Mouse (Mus musculus) brain, embryonic 14.5 days (tissue): ENCODE data around the gene Prrt1. TPM values are rescaled to one million over a fixed set of nuclear protein-coding genes. Genes with fewer than 3 reads are reported as not detected.

ENCODE experiments used
- DNase-seq: peaks from one replicate; pipeline ENCODE4 v3.0.0-alpha.2; 2011; ENCODE audit warnings: low read depth
- CTCF ChIP-seq: fragments of 200-500 bp; IDR thresholded peaks from 2 replicates; pipeline ENCODE4 v1.5.1; 2012; ENCODE audit warnings: inconsistent platforms, mild to moderate bottlenecking, moderate library complexity, borderline replicate concordance; ENCODE audit not compliant: insufficient read depth, insufficient read length; ENCODE audit errors: extremely low read depth
- POLR2A ChIP-seq: fragments of 200-500 bp; IDR thresholded peaks from 2 replicates; pipeline ENCODE4 v1.6.1; 2012; ENCODE audit warnings: mild to moderate bottlenecking, inconsistent platforms, borderline replicate concordance; ENCODE audit not compliant: poor library complexity, insufficient read depth, insufficient read length, severe bottlenecking; ENCODE audit errors: extremely low read depth
- polyA plus RNA-seq: library from polyadenylated mRNA; depleted of rRNA; stranded (reverse); fragments of >200 nt; gene quantifications from 2 replicates; pipeline ENCODE4 v1.2.3, GENCODE M21; 2012; rRNA removed

Gene Prrt1
- polyA plus RNA-seq, 1 experiment, result 63.8 TPM

DNA sequence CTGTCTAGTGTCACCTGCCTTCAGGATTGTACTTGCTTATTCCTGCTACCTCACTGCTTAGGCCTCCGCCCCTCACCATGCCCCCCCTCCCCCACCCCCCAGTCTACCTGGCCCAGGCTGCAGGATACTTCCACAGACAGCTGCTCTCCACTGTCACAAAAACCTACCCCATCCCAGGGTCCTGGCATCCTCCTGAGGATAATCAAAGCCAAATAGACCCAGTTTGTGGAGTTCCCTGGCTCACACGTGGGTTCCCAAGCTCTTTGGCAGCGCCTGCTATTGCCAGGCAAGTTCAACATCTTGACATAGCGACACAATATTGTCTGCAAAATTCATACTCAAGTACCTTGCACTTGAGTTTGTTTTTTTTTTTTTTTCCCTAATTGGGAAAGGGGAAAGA lies 51.3 kb downstream of the Prrt1 start:
- no peak for DNase-seq
- TF ChIP-seq POLR2A, result no peak
- no peak for TF ChIP-seq CTCF

DNA sequence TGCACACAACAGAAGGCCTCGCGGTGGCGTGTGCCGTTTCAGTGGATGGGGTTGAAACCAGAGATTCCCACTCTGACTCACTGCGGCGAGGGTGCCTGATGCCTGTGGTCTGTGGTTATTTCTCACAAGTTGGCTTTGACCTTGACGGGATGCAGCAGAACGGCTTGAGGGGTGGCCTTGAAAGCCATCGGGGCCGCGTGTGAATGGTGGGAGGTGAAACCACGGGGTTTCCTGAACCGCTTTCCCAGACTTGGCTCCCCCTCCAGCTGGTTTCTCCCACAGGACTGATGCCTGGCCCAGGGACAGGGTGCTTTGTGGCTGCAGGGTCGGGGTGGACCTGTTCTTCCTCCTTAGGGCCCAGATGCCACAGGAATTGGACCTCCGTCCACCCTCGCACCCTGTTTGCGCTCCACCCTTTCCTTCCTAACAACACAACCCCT lies 51.8 kb downstream of the Prrt1 start:
- TF ChIP-seq CTCF (no peak), POLR2A (no peak)
- DNase-seq, result no peak

DNA sequence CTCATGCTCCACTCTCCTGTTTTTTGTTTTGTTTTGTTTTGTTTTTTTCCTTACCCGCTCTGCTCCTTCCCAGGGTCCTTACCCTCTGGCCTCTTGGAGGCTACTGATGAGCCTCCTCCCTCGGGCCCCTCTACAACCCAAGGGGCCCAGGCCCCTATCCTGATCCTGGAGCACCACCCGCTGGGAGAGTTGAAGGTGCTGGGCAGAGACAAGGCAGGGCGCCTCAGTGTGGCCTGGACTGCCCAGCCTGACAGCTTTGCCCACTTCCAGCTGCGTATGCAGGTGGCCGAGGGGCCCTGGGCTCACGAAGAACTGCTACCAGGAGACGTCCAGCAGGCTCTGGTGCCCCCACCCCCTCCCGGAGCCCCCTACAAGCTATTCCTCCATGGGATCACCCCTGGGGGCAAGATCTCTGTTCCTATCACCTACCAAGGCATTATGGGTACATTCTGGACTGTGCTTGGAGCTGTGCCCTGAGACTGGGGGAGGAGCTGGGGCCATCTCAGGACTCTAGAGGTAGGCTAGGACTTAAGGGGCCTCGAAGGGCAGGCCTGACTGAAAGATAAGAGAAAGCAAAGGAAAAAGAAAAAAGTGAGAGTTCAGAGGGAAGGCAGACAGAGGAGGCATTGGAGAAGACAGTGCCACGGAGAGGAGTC lies 52.7 kb downstream of the Prrt1 start:
- no peak for DNase-seq
- TF ChIP-seq POLR2A (no peak), CTCF (no peak)

Other genes with a start within 250 kb of the Prrt1 start
- 9.9 and 10.4 TPM in 2 replicates for gene BC051142, start 230.7 kb upstream of the Prrt1 start, polyA plus RNA-seq
- gene Btnl4, start 152.2 kb upstream of the Prrt1 start, polyA plus RNA-seq, result not detected in 2 replicates
- gene Btnl6, start 112.2 kb upstream of the Prrt1 start, polyA plus RNA-seq, result not detected in 2 replicates
- gene Notch4, start 65.3 kb upstream of the Prrt1 start, polyA plus RNA-seq, result 13.5 and 15.6 TPM in 2 replicates
- gene Gpsm3, start 39.7 kb upstream of the Prrt1 start, polyA plus RNA-seq, result 2.0 and 3.0 TPM in 2 replicates
- gene Pbx2, start 38.3 kb upstream of the Prrt1 start, polyA plus RNA-seq, result 107 and 115 TPM in 2 replicates
- gene Ager, start 31.7 kb upstream of the Prrt1 start, polyA plus RNA-seq, result 5.1 and 9.0 TPM in 2 replicates
- 189 and 227 TPM in 2 replicates for gene Rnf5, start 25.8 kb upstream of the Prrt1 start, polyA plus RNA-seq
- 251 and 279 TPM in 2 replicates for gene Agpat1, start 25.3 kb upstream of the Prrt1 start, polyA plus RNA-seq
- gene Egfl8, start 13.6 kb upstream of the Prrt1 start, polyA plus RNA-seq, result 9.2 and 10.3 TPM in 2 replicates
- gene Ppt2, start 1.0 kb upstream of the Prrt1 start, polyA plus RNA-seq, result 29.3 and 31.7 TPM in 2 replicates
- gene Fkbpl, start 15.2 kb downstream of the Prrt1 start, polyA plus RNA-seq, result 3.8 and 6.8 TPM in 2 replicates
- 113 and 133 TPM in 2 replicates for gene Atf6b, start 17.6 kb downstream of the Prrt1 start, polyA plus RNA-seq
- 0.33 and 0.70 TPM in 2 replicates for gene Tnxb, start 41.0 kb downstream of the Prrt1 start, polyA plus RNA-seq
- gene C4b, start 114.3 kb downstream of the Prrt1 start, polyA plus RNA-seq, result 0.04 TPM in 2 replicates
- 0.04 TPM in 2 replicates for gene Cyp21a1, start 175.0 kb downstream of the Prrt1 start, polyA plus RNA-seq
- gene Stk19, start 207.4 kb downstream of the Prrt1 start, polyA plus RNA-seq, result 57.1 and 75.0 TPM in 2 replicates
- gene Dxo, start 207.5 kb downstream of the Prrt1 start, polyA plus RNA-seq, result 73.5 and 101 TPM in 2 replicates
- gene Skiv2l, start 220.7 kb downstream of the Prrt1 start, polyA plus RNA-seq, result 88.8 and 119 TPM in 2 replicates
- gene Nelfe, start 220.9 kb downstream of the Prrt1 start, polyA plus RNA-seq, result 62.1 and 66.0 TPM in 2 replicates
- gene Cfb, start 233.0 kb downstream of the Prrt1 start, polyA plus RNA-seq, result 0.21 and 0.42 TPM in 2 replicates
- 116 and 135 TPM in 2 replicates for gene Zbtb12, start 249.9 kb downstream of the Prrt1 start, polyA plus RNA-seq